Comparison of ENCODE assay signal across 21 mouse cellular contexts in genomic region chr11:48748066-48748465, GRCm38 (mm10).
"Had no signal": no experiment of that assay in that cellular context is flagged by ENCODE, and none has a peak within 500 bp of the region (broad histone marks: within the 10 kb centered on the region; RNA-seq: fewer than 3 reads in every experiment).

No protein-coding gene starts in this region.

- H3K27me3 ChIP-seq: liver, embryonic 13.5 days; liver, embryonic 15.5 days; lung, embryonic 15.5 days; megakaryocyte, embryonic 14.5 days; midbrain, embryonic 13.5 days; neural tube, embryonic 13.5 days; neural tube, embryonic 15.5 days; stomach, embryonic 15.5 days had no signal

- H3K9me3 ChIP-seq: liver, embryonic 13.5 days; liver, embryonic 15.5 days; lung, embryonic 15.5 days; midbrain, embryonic 13.5 days; neural tube, embryonic 13.5 days; neural tube, embryonic 15.5 days; stomach, embryonic 15.5 days had no signal

- ATAC-seq: liver, postnatal 0 days; midbrain, embryonic 13.5 days; midbrain, embryonic 16.5 days had no signal

- H3K27ac ChIP-seq: liver, embryonic 13.5 days; liver, embryonic 15.5 days; lung, embryonic 15.5 days; macrophage; midbrain, embryonic 13.5 days; neural tube, embryonic 13.5 days; neural tube, embryonic 15.5 days; stomach, embryonic 15.5 days; stomach, postnatal 0 days had no signal

- H3K4me2 ChIP-seq: liver, embryonic 11.5 days; liver, embryonic 13.5 days; liver, embryonic 15.5 days; lung, embryonic 15.5 days; midbrain, embryonic 11.5 days; midbrain, embryonic 13.5 days; neural tube, embryonic 13.5 days; neural tube, embryonic 15.5 days; stomach, embryonic 15.5 days had no signal

- H3K36me3 ChIP-seq: liver, embryonic 13.5 days; liver, embryonic 15.5 days; lung, embryonic 15.5 days; midbrain, embryonic 13.5 days; neural tube, embryonic 13.5 days; neural tube, embryonic 15.5 days; stomach, embryonic 15.5 days had no signal

- DNase-seq: liver; liver, embryonic 13.5 days; liver, postnatal 0 days; retina, postnatal 1 day; right cerebral cortex, adult 18-20 months; right cerebral cortex, postnatal 14 days; thymus, adult 2 months; thymus, postnatal 25 days had no signal

- H3K4me1 ChIP-seq: liver, embryonic 13.5 days; liver, embryonic 15.5 days; lung, embryonic 15.5 days; megakaryocyte, embryonic 14.5 days; midbrain, embryonic 13.5 days; neural tube, embryonic 13.5 days; neural tube, embryonic 15.5 days; stomach, embryonic 15.5 days had no signal

- H3K4me3 ChIP-seq: liver, embryonic 13.5 days; liver, embryonic 15.5 days; lung, embryonic 15.5 days; megakaryocyte, embryonic 14.5 days; midbrain, embryonic 13.5 days; myocyte; neural tube, embryonic 13.5 days; neural tube, embryonic 15.5 days; stomach, embryonic 15.5 days had no signal

- H3K9ac ChIP-seq: liver, embryonic 13.5 days; liver, embryonic 15.5 days; liver, postnatal 0 days; lung, embryonic 15.5 days; midbrain, embryonic 13.5 days; neural tube, embryonic 13.5 days; neural tube, embryonic 15.5 days; stomach, embryonic 15.5 days had no signal
